Mouse (Mus musculus): ENCODE results near the gene Smyd5. TPM values are rescaled to one million over a fixed set of nuclear protein-coding genes. Genes with fewer than 3 reads are reported as not detected.
A peak's percentile ranks its signal among the peaks of the same experiment; 100 is the strongest.

The Smyd5 gene
- polyA plus RNA-seq, 1 experiment from 2014 or later, result 60.4 TPM

- Histone ChIP-seq H3K9me3 (ENCODE audit: control insufficient read depth, low read length) (no peaks in the 10 kb centered on the region), H3K4me1 (ENCODE audit: control insufficient read depth, insufficient read depth, low read length) (peaks cover 26% of the 10 kb centered on the region), H3K27ac (replicated peaks; ENCODE audit: low read depth, low read length) (no peak overlapping the region), H3K9ac (ENCODE audit: low read length) (no peak overlapping the region), H3K4me2 (ENCODE audit: low read depth, severe bottlenecking) (no peak overlapping the region), H3K36me3 (ENCODE audit: control insufficient read depth, insufficient read depth, low read length) (no peaks in the 10 kb centered on the region), H3K4me3 (ENCODE audit: low read depth, low read length) (no peak overlapping the region), H3K27me3 (ENCODE audit: control insufficient read depth, insufficient read depth, low read length) (peaks cover 9% of the 10 kb centered on the region)
- no peak for DNase-seq (ENCODE audit: low spot score)
- 82% methylated on average over 3 of the region's 3 CpGs for WGBS
- no peak for ATAC-seq (ENCODE audit: insufficient number of reproducible peaks, low FRiP score, low TSS enrichment, low read depth)
Measured at GRCm38 (mm10) chr6:85489717-85490116, 57.9 kb downstream of the Smyd5 start.

- DNase-seq (ENCODE audit: low spot score) (no peak), ATAC-seq (ENCODE audit: insufficient number of reproducible peaks, low FRiP score, low TSS enrichment, low read depth) (no peak)
- Histone ChIP-seq H3K4me3 (ENCODE audit: low read depth, low read length) (no peak overlapping the region), H3K27me3 (ENCODE audit: control insufficient read depth, insufficient read depth, low read length) (peaks cover 5% of the 10 kb centered on the region; the same call in 1 of the 2 replicates), H3K4me2 (ENCODE audit: low read depth, severe bottlenecking) (no peak overlapping the region), H3K36me3 (ENCODE audit: control insufficient read depth, insufficient read depth, low read length) (no peaks in the 10 kb centered on the region), H3K4me1 (ENCODE audit: control insufficient read depth, insufficient read depth, low read length) (peaks cover 26% of the 10 kb centered on the region), H3K27ac (replicated peaks; ENCODE audit: low read depth, low read length) (no peak overlapping the region), H3K9me3 (ENCODE audit: control insufficient read depth, low read length) (no peaks in the 10 kb centered on the region), H3K9ac (ENCODE audit: low read length) (no peak overlapping the region)
- 81% methylated on average over 4 of the region's 4 CpGs for WGBS
Measured at GRCm38 (mm10) chr6:85490252-85490651, 58.5 kb downstream of the Smyd5 start.

GRCm38 (mm10) chr6:85491606-85492005 lies 59.8 kb downstream of the Smyd5 start:
- peak; percentile 83 for ATAC-seq (ENCODE audit: insufficient number of reproducible peaks, low FRiP score, low TSS enrichment, low read depth)
- Histone ChIP-seq H3K4me2 (ENCODE audit: low read depth, severe bottlenecking) (no peak overlapping the region), H3K36me3 (ENCODE audit: control insufficient read depth, insufficient read depth, low read length) (no peaks in the 10 kb centered on the region), H3K27me3 (ENCODE audit: control insufficient read depth, insufficient read depth, low read length) (no peaks in the 10 kb centered on the region), H3K9ac (ENCODE audit: low read length) (no peak overlapping the region), H3K9me3 (ENCODE audit: control insufficient read depth, low read length) (no peaks in the 10 kb centered on the region), H3K4me3 (ENCODE audit: low read depth, low read length) (no peak overlapping the region), H3K27ac (replicated peaks; ENCODE audit: low read depth, low read length) (no peak overlapping the region), H3K4me1 (ENCODE audit: control insufficient read depth, insufficient read depth, low read length) (peaks cover 26% of the 10 kb centered on the region)
- 20% methylated on average over 3 of the region's 3 CpGs for whole genome bisulfite sequencing
- DNase-seq (ENCODE audit: low spot score), result peak; percentile 83

Other genes with a start within 250 kb of the Smyd5 start
- 0.34 and 1.4 TPM in 2 replicates for gene Emx1, start 244.6 kb upstream of the Smyd5 start, polyA plus RNA-seq (2014; fragmentation: Nextera tagmentation; extraction: Ambion mirVana)
- gene Sfxn5, start 98.6 kb upstream of the Smyd5 start, polyA plus RNA-seq (2014; fragmentation: Nextera tagmentation; extraction: Ambion mirVana), result 4.8 and 6.7 TPM in 2 replicates
- 3.1 and 3.4 TPM in 2 replicates for gene Rab11fip5, start 57.4 kb upstream of the Smyd5 start, polyA plus RNA-seq (2014; fragmentation: Nextera tagmentation; extraction: Ambion mirVana)
- not detected in 2 replicates for gene Noto, start 8.1 kb upstream of the Smyd5 start, polyA plus RNA-seq (2014; fragmentation: Nextera tagmentation; extraction: Ambion mirVana)
- 706 and 718 TPM in 2 replicates for gene Cct7, start 19.5 kb downstream of the Smyd5 start, polyA plus RNA-seq (2014; fragmentation: Nextera tagmentation; extraction: Ambion mirVana)
- 19.6 and 20.9 TPM in 2 replicates for gene Pradc1, start 20.0 kb downstream of the Smyd5 start, polyA plus RNA-seq (2014; fragmentation: Nextera tagmentation; extraction: Ambion mirVana)
- gene Fbxo41, start 71.0 kb downstream of the Smyd5 start, polyA plus RNA-seq (2014; fragmentation: Nextera tagmentation; extraction: Ambion mirVana), result 1.5 and 1.7 TPM in 2 replicates
- gene Egr4, start 81.6 kb downstream of the Smyd5 start, polyA plus RNA-seq (2014; fragmentation: Nextera tagmentation; extraction: Ambion mirVana), result not detected in 2 replicates
- gene Alms1, start 155.5 kb downstream of the Smyd5 start, polyA plus RNA-seq (2014; fragmentation: Nextera tagmentation; extraction: Ambion mirVana), result 9.2 and 11.3 TPM in 2 replicates

Data from limb, embryonic 11.5 days (tissue).